Mouse (Mus musculus) hindbrain, embryonic 13.5 days (tissue): ENCODE measurements around the gene Scaf11. TPM values are rescaled to one million over a fixed set of nuclear protein-coding genes. Genes with fewer than 3 reads are reported as not detected.

Source experiments
- ATAC-seq: fragments of 200-750 bp; cut with Nextera tagmentation; 2 replicates; pipeline ENCODE4 v1.8.0; 2017; ENCODE audit warnings: moderate TSS enrichment; ENCODE audit not compliant: low FRiP score
- H3K27ac ChIP-seq: fragments of 300-500 bp; sonication (generic); 2 replicates; pipeline ENCODE4 v1.5.1; 2015; ENCODE audit warnings: inconsistent platforms, mild to moderate bottlenecking, moderate library complexity
- H3K27me3 ChIP-seq: fragments of 300-500 bp; sonication (generic); 2 replicates; pipeline ENCODE4 v1.6.1; 2015; ENCODE audit warnings: mild to moderate bottlenecking, inconsistent platforms
- H3K36me3 ChIP-seq: fragments of 300-500 bp; sonication (generic); 2 replicates; pipeline ENCODE4 v1.6.1; 2015; ENCODE audit warnings: mild to moderate bottlenecking, inconsistent platforms
- H3K4me1 ChIP-seq: fragments of 300-500 bp; sonication (generic); replicated peaks from 2 replicates; pipeline ENCODE4 v1.6.1; 2015; ENCODE audit warnings: inconsistent platforms
- H3K4me2 ChIP-seq: fragments of 300-500 bp; sonication (generic); 2 replicates; pipeline ENCODE4 v1.6.1; 2015; ENCODE audit warnings: inconsistent platforms, mild to moderate bottlenecking, moderate library complexity
- H3K4me3 ChIP-seq: fragments of 300-500 bp; sonication (generic); 2 replicates; pipeline ENCODE4 v1.5.1; 2015; ENCODE audit warnings: mild to moderate bottlenecking, inconsistent platforms
- H3K9ac ChIP-seq: fragments of 300-500 bp; sonication (generic); 2 replicates; pipeline ENCODE4 v1.6.1; 2015; ENCODE audit warnings: mild to moderate bottlenecking, inconsistent platforms
- H3K9me3 ChIP-seq: fragments of 300-500 bp; sonication (generic); 2 replicates; pipeline ENCODE4 v1.6.1; 2016; ENCODE audit warnings: inconsistent platforms
- WGBS: fragments of 180-500 bp; shearing (Covaris S2); methylation state at CpG from one replicate; pipeline ENCODE4 v1.1.7; 2015; 5-methylcytosine and 5-hydroxymethylcytosine counted together
- microRNA-seq: library from miRNA; unstranded; fragments of <30 nt; microRNA quantifications from one replicate; pipeline ENCODE4, GENCODE M21; 2016
- polyA plus RNA-seq: library from polyadenylated mRNA; unstranded; fragments of >200 nt; fragmentation: Nextera tagmentation; extraction: Ambion mirVana; gene quantifications from 2 replicates; pipeline ENCODE4 v1.2.1, GENCODE M21; 2015

The Scaf11 gene
- polyA plus RNA-seq, 1 experiment from 2014 or later, result 54.4 TPM

DNA sequence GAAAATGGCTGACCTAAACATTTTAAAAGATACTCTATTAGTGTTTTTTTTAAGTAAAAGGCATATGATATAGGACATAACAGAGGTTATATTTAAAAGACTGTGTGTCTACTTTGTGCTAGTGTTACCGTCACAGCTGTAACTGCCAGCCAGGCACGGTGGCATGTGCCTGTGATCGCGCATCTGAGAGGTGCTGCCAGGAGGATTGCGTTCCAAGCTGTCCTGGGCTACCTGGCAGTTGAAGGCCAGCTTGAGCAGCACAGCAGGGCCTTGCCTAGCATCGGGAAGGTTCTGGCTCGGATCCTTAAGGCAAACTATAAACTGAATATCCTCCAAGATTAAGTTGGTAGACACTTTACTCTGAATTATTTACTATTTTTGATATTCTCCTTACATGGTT lies 82.9 kb downstream of the Scaf11 start:
- no peaks in the 10 kb centered on the region for H3K9me3 ChIP-seq
- H3K4me2 ChIP-seq, result no peak overlapping the region
- H3K27ac ChIP-seq, result no peak overlapping the region
- 94% methylated on average over 7 of the region's 7 CpGs for WGBS
- H3K36me3 ChIP-seq, result peaks cover 51% of the 10 kb centered on the region
- no peak overlapping the region for H3K9ac ChIP-seq
- no peaks in the 10 kb centered on the region for H3K4me1 ChIP-seq
- ATAC-seq, result no peak
- no peaks in the 10 kb centered on the region for H3K27me3 ChIP-seq
- H3K4me3 ChIP-seq, result no peak overlapping the region

DNA sequence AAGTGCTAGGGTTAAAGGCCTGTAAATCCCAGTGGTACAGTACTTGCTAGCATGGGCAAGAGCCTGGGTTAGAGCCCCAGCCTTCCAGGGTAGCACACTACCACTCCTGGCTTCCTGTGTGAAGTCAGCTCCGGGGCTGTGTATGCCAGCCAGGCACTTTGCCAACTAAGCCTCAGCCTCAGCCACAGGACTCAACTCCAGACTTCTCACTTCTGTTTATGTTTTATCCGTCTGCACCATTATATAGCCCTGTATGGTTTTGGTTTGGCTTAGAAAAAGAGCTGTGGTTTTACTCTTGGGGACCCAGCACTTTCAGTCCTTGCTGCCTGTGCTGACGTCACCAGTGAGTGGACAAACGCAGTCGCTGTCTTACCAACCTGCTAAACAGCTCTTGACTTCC lies 83.4 kb downstream of the Scaf11 start:
- no peak for ATAC-seq
- Histone ChIP-seq H3K36me3 (peaks cover 51% of the 10 kb centered on the region), H3K27ac (no peak overlapping the region), H3K4me2 (no peak overlapping the region), H3K4me3 (no peak overlapping the region), H3K9ac (no peak overlapping the region), H3K9me3 (no peaks in the 10 kb centered on the region), H3K4me1 (no peaks in the 10 kb centered on the region), H3K27me3 (no peaks in the 10 kb centered on the region)
- 86% methylated on average over 5 of the region's 5 CpGs for WGBS

DNA sequence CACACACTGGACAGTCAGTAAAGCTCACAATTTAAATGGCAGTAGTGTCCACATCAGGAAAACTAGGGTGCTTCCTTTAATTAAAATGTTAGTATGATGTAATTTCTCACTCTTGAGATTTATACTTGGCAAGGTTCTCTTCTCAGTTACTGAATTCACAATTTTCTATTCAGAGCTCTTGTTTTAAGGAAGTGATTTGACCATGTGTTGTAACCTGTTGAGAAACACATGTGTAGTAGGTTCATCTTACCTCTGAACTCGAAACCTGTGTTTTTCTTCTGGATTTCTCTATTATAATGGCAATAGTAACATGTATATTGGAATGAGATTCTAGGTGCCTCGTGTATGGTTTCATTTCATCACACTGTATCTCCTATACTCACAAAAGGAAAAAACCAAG lies 84.4 kb downstream of the Scaf11 start:
- no peak overlapping the region for H3K9ac ChIP-seq
- H3K36me3 ChIP-seq, result peaks cover 56% of the 10 kb centered on the region
- no peaks in the 10 kb centered on the region for H3K4me1 ChIP-seq
- no peak overlapping the region for H3K27ac ChIP-seq
- H3K9me3 ChIP-seq, result no peaks in the 10 kb centered on the region
- no peak overlapping the region for H3K4me2 ChIP-seq
- ATAC-seq, result no peak
- WGBS, result 94% methylated on average over 2 of the region's 2 CpGs
- H3K27me3 ChIP-seq, result no peaks in the 10 kb centered on the region
- H3K4me3 ChIP-seq, result no peak overlapping the region

DNA sequence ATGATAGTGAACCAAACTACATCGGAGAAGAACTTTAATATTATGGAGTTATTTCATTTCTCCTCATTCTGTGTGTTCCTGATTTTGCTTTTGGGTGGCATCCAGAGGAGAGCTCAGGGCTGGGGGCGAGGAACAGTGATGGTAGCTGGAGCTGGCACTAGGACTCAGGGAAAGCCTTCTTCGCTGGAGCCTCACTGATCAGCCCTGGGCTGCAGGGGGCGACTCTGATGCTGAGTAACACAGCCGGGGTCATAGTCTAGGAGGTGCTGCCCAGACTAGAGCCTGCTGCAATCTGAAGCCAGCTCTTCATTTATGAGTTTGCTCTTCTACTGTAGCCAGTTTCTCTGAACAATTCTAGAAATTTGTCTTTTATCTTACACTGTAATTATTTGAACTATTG lies 87.5 kb downstream of the Scaf11 start:
- Histone ChIP-seq H3K36me3 (peaks cover 69% of the 10 kb centered on the region), H3K27me3 (no peaks in the 10 kb centered on the region), H3K4me1 (no peaks in the 10 kb centered on the region), H3K4me2 (no peak overlapping the region), H3K9ac (no peak overlapping the region), H3K27ac (no peak overlapping the region), H3K4me3 (no peak overlapping the region), H3K9me3 (no peaks in the 10 kb centered on the region)
- ATAC-seq, result no peak
- WGBS, result 88% methylated on average over 5 of the region's 5 CpGs

DNA sequence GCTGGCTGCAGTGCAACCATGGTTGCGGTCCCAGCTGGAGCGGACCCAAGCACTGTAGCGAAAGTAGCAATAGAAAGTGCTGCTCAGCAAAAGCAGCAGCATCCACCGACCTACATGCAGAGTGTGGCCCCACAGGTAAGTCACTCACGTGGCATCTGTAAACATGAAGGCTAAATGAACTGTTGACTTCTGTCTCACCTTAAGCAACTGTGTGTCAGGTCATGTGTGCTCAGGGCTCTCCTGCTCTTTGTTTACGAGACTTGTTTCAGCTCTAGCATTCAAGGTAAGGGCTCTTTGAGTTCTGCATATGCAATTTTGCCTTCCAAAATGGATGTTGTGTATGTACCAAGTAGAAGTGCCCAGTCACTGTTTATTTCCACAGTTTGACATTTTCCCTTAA lies 88.0 kb downstream of the Scaf11 start:
- H3K4me3 ChIP-seq, result no peak overlapping the region
- H3K36me3 ChIP-seq, result peaks cover 68% of the 10 kb centered on the region
- no peak overlapping the region for H3K27ac ChIP-seq
- no peak overlapping the region for H3K4me2 ChIP-seq
- H3K4me1 ChIP-seq, result no peaks in the 10 kb centered on the region
- no peak for ATAC-seq
- no peaks in the 10 kb centered on the region for H3K9me3 ChIP-seq
- H3K9ac ChIP-seq, result no peak overlapping the region
- no peaks in the 10 kb centered on the region for H3K27me3 ChIP-seq
- 94% methylated on average over 6 of the region's 6 CpGs for WGBS

DNA sequence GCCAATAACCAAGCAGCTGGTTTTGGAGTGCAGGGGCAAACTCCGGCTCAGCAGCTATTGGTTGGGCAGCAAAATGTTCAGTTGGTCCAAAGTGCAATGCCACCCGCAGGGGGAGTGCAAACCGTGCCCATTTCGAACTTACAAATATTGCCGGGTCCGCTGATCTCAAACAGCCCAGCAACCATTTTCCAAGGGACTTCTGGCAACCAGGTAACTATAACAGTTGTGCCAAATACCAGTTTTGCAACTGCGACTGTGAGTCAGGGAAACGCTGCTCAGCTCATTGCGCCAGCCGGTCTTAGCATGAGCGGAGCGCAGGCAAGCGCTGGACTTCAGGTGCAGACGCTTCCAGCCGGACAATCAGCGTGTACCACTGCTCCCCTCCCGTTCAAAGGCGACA lies 89.3 kb downstream of the Scaf11 start:
- Histone ChIP-seq H3K36me3 (peaks cover 63% of the 10 kb centered on the region), H3K9ac (no peak overlapping the region), H3K4me1 (no peaks in the 10 kb centered on the region), H3K9me3 (no peaks in the 10 kb centered on the region), H3K27me3 (no peaks in the 10 kb centered on the region), H3K4me2 (no peak overlapping the region), H3K27ac (no peak overlapping the region), H3K4me3 (no peak overlapping the region)
- WGBS, result 96% methylated on average over 18 of the region's 18 CpGs
- ATAC-seq, result no peak

DNA sequence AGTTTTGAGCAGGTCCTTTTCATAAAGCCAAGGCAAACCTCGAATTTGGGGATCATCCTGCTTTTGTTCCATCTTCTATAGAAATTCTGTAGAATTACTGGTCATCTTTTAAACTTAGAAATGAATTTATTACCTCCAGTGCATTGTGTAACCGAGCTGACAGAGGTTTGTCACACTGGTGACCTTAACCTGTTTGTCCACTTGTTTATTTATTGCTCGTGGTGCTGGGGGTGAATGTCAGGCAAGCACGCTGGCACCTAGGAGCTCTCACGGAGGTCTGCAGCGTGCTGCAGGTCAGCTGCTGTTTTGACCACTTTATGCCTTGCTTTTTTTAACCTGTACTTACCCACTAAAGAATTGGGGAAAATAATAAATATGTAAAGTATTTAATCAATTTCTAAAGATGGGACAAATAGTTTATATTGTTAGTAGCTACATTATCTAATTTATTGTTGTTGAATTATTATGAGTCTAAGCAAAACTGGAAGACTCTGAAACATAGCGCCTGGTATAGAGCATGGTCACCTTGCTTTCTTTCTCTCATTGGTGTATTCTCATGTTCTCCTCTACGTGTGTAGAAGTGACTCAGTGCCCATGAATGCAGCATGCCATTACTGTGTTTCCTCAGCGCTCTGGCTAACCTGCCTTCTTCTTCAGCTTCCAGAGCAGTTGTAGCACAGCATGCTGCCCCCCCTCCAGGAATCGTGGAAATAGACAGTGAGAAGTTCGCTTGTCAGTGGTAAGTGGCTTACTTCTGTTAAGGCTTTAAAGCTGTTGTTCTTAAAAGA lies 94.3 kb downstream of the Scaf11 start:
- Histone ChIP-seq H3K9ac (no peak overlapping the region), H3K4me1 (no peaks in the 10 kb centered on the region), H3K4me3 (no peak overlapping the region), H3K27me3 (no peaks in the 10 kb centered on the region), H3K27ac (no peak overlapping the region), H3K9me3 (no peaks in the 10 kb centered on the region), H3K4me2 (no peak overlapping the region), H3K36me3 (peaks cover 82% of the 10 kb centered on the region)
- 87% methylated on average over 11 of the region's 11 CpGs for WGBS
- no peak for ATAC-seq

DNA sequence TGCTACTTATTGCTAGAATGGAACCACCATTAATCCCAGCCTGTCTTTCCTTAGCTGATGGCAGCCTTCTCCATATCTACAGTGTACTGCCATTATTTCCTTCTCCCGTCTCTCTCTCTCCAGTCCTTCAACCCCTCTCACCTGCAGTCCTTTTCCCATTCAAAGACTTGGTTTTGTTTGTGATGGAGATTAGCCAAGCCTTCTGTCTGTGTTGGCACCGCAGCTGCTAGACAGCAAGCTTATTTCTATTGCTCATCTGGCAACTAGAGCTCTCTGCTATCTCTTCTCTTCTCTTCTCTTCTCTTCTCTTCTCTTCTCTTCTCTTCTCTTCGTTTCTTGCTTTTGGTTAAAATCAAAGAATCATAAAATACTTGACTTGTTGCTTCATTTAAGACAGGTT lies 95.3 kb downstream of the Scaf11 start:
- Histone ChIP-seq H3K9me3 (no peaks in the 10 kb centered on the region), H3K27me3 (no peaks in the 10 kb centered on the region), H3K36me3 (peaks cover 79% of the 10 kb centered on the region), H3K4me2 (no peak overlapping the region), H3K4me3 (no peak overlapping the region), H3K27ac (no peak overlapping the region), H3K4me1 (no peaks in the 10 kb centered on the region), H3K9ac (no peak overlapping the region)
- 68% methylated on average over 3 of the region's 3 CpGs for WGBS
- no peak for ATAC-seq

Small RNA genes within 50 kb of the gene (microRNA-seq; reads per million reads assigned to microRNA genes)
- not detected for gene Gm25397

Other genes starting within 250 kb of the Scaf11 start
- 25.5 and 26.8 TPM in 2 replicates for gene Arid2, start 173.3 kb downstream of the Scaf11 start, polyA plus RNA-seq
- 154 and 158 TPM in 2 replicates for gene Slc38a1, start 182.1 kb upstream of the Scaf11 start, polyA plus RNA-seq
- gene Slc38a2, start 238.9 kb upstream of the Scaf11 start, polyA plus RNA-seq, result 133 TPM in 2 replicates